Mouse (Mus musculus): ENCODE data around the gene Zdhhc11.
"Not testable (repeated sequence)": the region's sequence is repeated elsewhere in the genome, so short reads cannot be mapped to it uniquely, and the experiment has no call there.

DNA sequence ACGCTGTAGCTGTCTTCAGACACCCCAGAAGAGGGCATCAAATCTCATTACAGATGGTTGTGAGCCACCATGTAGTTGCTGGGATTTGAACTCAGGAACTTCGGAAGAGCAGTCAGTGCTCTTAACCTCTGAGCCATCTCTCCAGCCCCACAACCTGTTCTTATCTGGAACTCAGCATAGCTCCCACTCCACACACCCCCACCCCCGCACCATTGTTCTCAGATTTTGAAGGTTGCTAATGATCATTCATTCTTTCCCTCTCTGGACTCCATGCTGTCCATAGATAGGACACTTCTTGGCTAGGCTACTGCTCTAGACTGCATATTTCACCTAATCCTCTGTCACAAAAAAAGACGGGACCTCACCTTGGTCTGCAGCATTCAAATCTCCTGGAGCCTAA is 43.2 kb downstream of the Zdhhc11 start:
- not testable (repeated sequence) for TF ChIP-seq CTCF, EP300 (IDR thresholded peaks at IDR 0.05; ENCODE audit: low read depth)
